Mouse (Mus musculus): ENCODE results near the gene Mettl17. TPM values are rescaled to one million over a fixed set of nuclear protein-coding genes. Genes with fewer than 3 reads are reported as not detected.

Gene Mettl17
- polyA plus RNA-seq, 2 experiments, result 42.7 to 45.9 TPM

- 27% methylated on average over 8 of the region's 8 CpGs for WGBS
- ATAC-seq (ENCODE audit: low FRiP score, low read depth) (no peak), DNase-seq (ENCODE audit: low spot score) (no peak)
- no peak overlapping the region for H3K4me2 ChIP-seq (replicated peaks; ENCODE audit: low read depth, low read length, severe bottlenecking)
- no peaks in the 10 kb centered on the region for H3K9me3 ChIP-seq (ENCODE audit: control insufficient read depth, low read length)
- H3K27ac ChIP-seq (replicated peaks; ENCODE audit: low read depth, low read length), result no peak overlapping the region
- H3K4me3 ChIP-seq (replicated peaks; ENCODE audit: low read length), result no peak overlapping the region
- peaks cover 4% of the 10 kb centered on the region; the same call in 1 of the 2 replicates for H3K4me1 ChIP-seq (ENCODE audit: control insufficient read depth, insufficient read depth, low read length)
- TF ChIP-seq POLR2A (IDR thresholded peaks at IDR 0.05; ENCODE audit: borderline replicate concordance, extremely low read depth, insufficient read depth, insufficient read length), result no peak
- H3K9ac ChIP-seq (ENCODE audit: low read depth, low read length, severe bottlenecking), result no peak overlapping the region
- no peaks in the 10 kb centered on the region for H3K27me3 ChIP-seq (ENCODE audit: control insufficient read depth, insufficient read depth, low read length)
- H3K36me3 ChIP-seq (ENCODE audit: control insufficient read depth, insufficient read depth, low read length), result no peaks in the 10 kb centered on the region
Observed at GRCm38 (mm10) chr14:51940944-51941560, 56.4 kb downstream of the Mettl17 start.

GRCm38 (mm10) chr14:51941577-51941976 is 56.9 kb downstream of the Mettl17 start:
- Histone ChIP-seq H3K9me3 (ENCODE audit: control insufficient read depth, low read length) (no peaks in the 10 kb centered on the region), H3K27ac (replicated peaks; ENCODE audit: low read depth, low read length) (no peak overlapping the region), H3K27me3 (ENCODE audit: control insufficient read depth, insufficient read depth, low read length) (no peaks in the 10 kb centered on the region), H3K4me3 (replicated peaks; ENCODE audit: low read length) (no peak overlapping the region), H3K4me2 (replicated peaks; ENCODE audit: low read depth, low read length, severe bottlenecking) (no peak overlapping the region), H3K4me1 (ENCODE audit: control insufficient read depth, insufficient read depth, low read length) (peaks cover 4% of the 10 kb centered on the region; the same call in 1 of the 2 replicates), H3K9ac (ENCODE audit: low read depth, low read length, severe bottlenecking) (no peak overlapping the region), H3K36me3 (ENCODE audit: control insufficient read depth, insufficient read depth, low read length) (no peaks in the 10 kb centered on the region)
- no peak for TF ChIP-seq POLR2A (IDR thresholded peaks at IDR 0.05; ENCODE audit: borderline replicate concordance, extremely low read depth, insufficient read depth, insufficient read length)
- DNase-seq (ENCODE audit: low spot score) (no peak), ATAC-seq (ENCODE audit: low FRiP score, low read depth) (no peak)
- 64% methylated on average over 9 of the region's 9 CpGs for WGBS

GRCm38 (mm10) chr14:51942236-51942635 is 57.6 kb downstream of the Mettl17 start:
- no peak for ATAC-seq (ENCODE audit: low FRiP score, low read depth)

More at GRCm38 (mm10) chr14:51942236-51942635, 57.6 kb downstream of the Mettl17 start:
- WGBS, result 42% methylated on average over 7 of the region's 7 CpGs
- H3K27me3 ChIP-seq (ENCODE audit: control insufficient read depth, insufficient read depth, low read length), result no peaks in the 10 kb centered on the region
- TF ChIP-seq POLR2A (IDR thresholded peaks at IDR 0.05; ENCODE audit: borderline replicate concordance, extremely low read depth, insufficient read depth, insufficient read length), result no peak
- no peak overlapping the region for H3K4me2 ChIP-seq (replicated peaks; ENCODE audit: low read depth, low read length, severe bottlenecking)
- H3K4me3 ChIP-seq (replicated peaks; ENCODE audit: low read length), result no peak overlapping the region
- peaks cover 4% of the 10 kb centered on the region; the same call in 1 of the 2 replicates for H3K4me1 ChIP-seq (ENCODE audit: control insufficient read depth, insufficient read depth, low read length)
- no peaks in the 10 kb centered on the region for H3K36me3 ChIP-seq (ENCODE audit: control insufficient read depth, insufficient read depth, low read length)
- H3K27ac ChIP-seq (replicated peaks; ENCODE audit: low read depth, low read length), result no peak overlapping the region
- no peaks in the 10 kb centered on the region for H3K9me3 ChIP-seq (ENCODE audit: control insufficient read depth, low read length)
- DNase-seq (ENCODE audit: low spot score), result no peak
- H3K9ac ChIP-seq (ENCODE audit: low read depth, low read length, severe bottlenecking), result no peak overlapping the region

Small RNA genes within 50 kb of the gene (microRNA-seq; reads per million reads assigned to microRNA genes)
- not detected for gene Gm27375

Other genes starting within 250 kb of the Mettl17 start
- gene Gm4181, start 249.2 kb upstream of the Mettl17 start, polyA plus RNA-seq (2012; rRNA removed), result not detected in 2 replicates
- not detected in 2 replicates for gene Gm4181, start 249.2 kb upstream of the Mettl17 start, polyA plus RNA-seq (2014; fragmentation: Nextera tagmentation; extraction: Ambion mirVana)
- gene Gm17079, start 189.4 kb upstream of the Mettl17 start, polyA plus RNA-seq (2012; rRNA removed), result not detected in 2 replicates
- gene Gm17079, start 189.4 kb upstream of the Mettl17 start, polyA plus RNA-seq (2014; fragmentation: Nextera tagmentation; extraction: Ambion mirVana), result not detected in 2 replicates
- not detected in 2 replicates for gene Gm5800, start 167.7 kb upstream of the Mettl17 start, polyA plus RNA-seq (2012; rRNA removed)
- not detected in 2 replicates for gene Gm5800, start 167.7 kb upstream of the Mettl17 start, polyA plus RNA-seq (2014; fragmentation: Nextera tagmentation; extraction: Ambion mirVana)
- gene Ang4, start 111.3 kb upstream of the Mettl17 start, polyA plus RNA-seq (2012; rRNA removed), result not detected in 2 replicates
- not detected in 2 replicates for gene Ang4, start 111.3 kb upstream of the Mettl17 start, polyA plus RNA-seq (2014; fragmentation: Nextera tagmentation; extraction: Ambion mirVana)
- not detected in 2 replicates for gene AY358078, start 84.8 kb upstream of the Mettl17 start, polyA plus RNA-seq (2012; rRNA removed)
- not detected in 2 replicates for gene AY358078, start 84.8 kb upstream of the Mettl17 start, polyA plus RNA-seq (2014; fragmentation: Nextera tagmentation; extraction: Ambion mirVana)
- gene Ear6, start 31.1 kb upstream of the Mettl17 start, polyA plus RNA-seq (2012; rRNA removed), result 0.31 and 1.2 TPM in 2 replicates
- gene Ear6, start 31.1 kb upstream of the Mettl17 start, polyA plus RNA-seq (2014; fragmentation: Nextera tagmentation; extraction: Ambion mirVana), result not detected in 2 replicates
- 3.6 TPM in 2 replicates for gene Slc39a2, start 8.0 kb downstream of the Mettl17 start, polyA plus RNA-seq (2012; rRNA removed)
- 1.5 TPM in 2 replicates for gene Slc39a2, start 8.0 kb downstream of the Mettl17 start, polyA plus RNA-seq (2014; fragmentation: Nextera tagmentation; extraction: Ambion mirVana)
- gene Ndrg2, start 29.3 kb downstream of the Mettl17 start, polyA plus RNA-seq (2012; rRNA removed), result 73.9 and 83.1 TPM in 2 replicates
- 52.0 and 54.5 TPM in 2 replicates for gene Ndrg2, start 29.3 kb downstream of the Mettl17 start, polyA plus RNA-seq (2014; fragmentation: Nextera tagmentation; extraction: Ambion mirVana)
- not detected in 2 replicates for gene Tppp2, start 33.6 kb downstream of the Mettl17 start, polyA plus RNA-seq (2012; rRNA removed)
- gene Tppp2, start 33.6 kb downstream of the Mettl17 start, polyA plus RNA-seq (2014; fragmentation: Nextera tagmentation; extraction: Ambion mirVana), result not detected in 2 replicates
- not detected in 2 replicates for gene Rnase13, start 37.9 kb downstream of the Mettl17 start, polyA plus RNA-seq (2012; rRNA removed)
- not detected in 2 replicates for gene Rnase13, start 37.9 kb downstream of the Mettl17 start, polyA plus RNA-seq (2014; fragmentation: Nextera tagmentation; extraction: Ambion mirVana)
- 220 and 277 TPM in 2 replicates for gene Arhgef40, start 99.9 kb downstream of the Mettl17 start, polyA plus RNA-seq (2012; rRNA removed)
- gene Arhgef40, start 99.9 kb downstream of the Mettl17 start, polyA plus RNA-seq (2014; fragmentation: Nextera tagmentation; extraction: Ambion mirVana), result 143 and 160 TPM in 2 replicates
- gene Tmem253, start 130.8 kb downstream of the Mettl17 start, polyA plus RNA-seq (2012; rRNA removed), result 0.99 and 1.3 TPM in 2 replicates
- gene Tmem253, start 130.8 kb downstream of the Mettl17 start, polyA plus RNA-seq (2014; fragmentation: Nextera tagmentation; extraction: Ambion mirVana), result 0.28 and 0.81 TPM in 2 replicates
- 89.4 and 126 TPM in 2 replicates for gene Zfp219, start 135.9 kb downstream of the Mettl17 start, polyA plus RNA-seq (2012; rRNA removed)
- 30.3 and 37.5 TPM in 2 replicates for gene Zfp219, start 135.9 kb downstream of the Mettl17 start, polyA plus RNA-seq (2014; fragmentation: Nextera tagmentation; extraction: Ambion mirVana)
- not detected in 2 replicates for gene Olfr221, start 157.6 kb downstream of the Mettl17 start, polyA plus RNA-seq (2012; rRNA removed)
- not detected in 2 replicates for gene Olfr221, start 157.6 kb downstream of the Mettl17 start, polyA plus RNA-seq (2014; fragmentation: Nextera tagmentation; extraction: Ambion mirVana)
- gene Hnrnpc, start 219.2 kb downstream of the Mettl17 start, polyA plus RNA-seq (2012; rRNA removed), result 386 and 478 TPM in 2 replicates
- gene Hnrnpc, start 219.2 kb downstream of the Mettl17 start, polyA plus RNA-seq (2014; fragmentation: Nextera tagmentation; extraction: Ambion mirVana), result 526 and 573 TPM in 2 replicates
- 1.1 and 2.1 TPM in 2 replicates for gene Rpgrip1, start 225.9 kb downstream of the Mettl17 start, polyA plus RNA-seq (2012; rRNA removed)
- gene Rpgrip1, start 225.9 kb downstream of the Mettl17 start, polyA plus RNA-seq (2014; fragmentation: Nextera tagmentation; extraction: Ambion mirVana), result 63.4 and 70.1 TPM in 2 replicates